Mouse (Mus musculus): ENCODE measurements around the gene Slc30a5. TPM values are rescaled to one million over a fixed set of nuclear protein-coding genes. Genes with fewer than 3 reads are reported as not detected.
"Not testable (repeated sequence)": the region's sequence is repeated elsewhere in the genome, so short reads cannot be mapped to it uniquely, and the experiment has no call there.

The Slc30a5 gene
- polyA plus RNA-seq, 1 experiment from 2014 or later: 37.0 TPM

- H3K36me3 ChIP-seq (replicated peaks); H3K27me3 ChIP-seq (ENCODE audit: poor library complexity, severe bottlenecking); H3K27ac ChIP-seq; H3K4me1 ChIP-seq; H3K9me3 ChIP-seq; DNase-seq (ENCODE audit: extremely low spot score, low spot score); H3K4me3 ChIP-seq: not testable (repeated sequence)
- WGBS: 83% methylated on average over 1 of the region's 1 CpGs
Measured at GRCm38 (mm10) chr13:100863914-100864313, 30.7 kb upstream of the Slc30a5 start.

GRCm38 (mm10) chr13:100859117-100859516 lies 25.9 kb upstream of the Slc30a5 start:
- 92% methylated on average over 7 of the region's 7 CpGs for WGBS
- H3K9me3 ChIP-seq: no peaks in the 10 kb centered on the region
- H3K4me3 ChIP-seq: no peak overlapping the region
- H3K27ac ChIP-seq: no peak overlapping the region
- H3K4me1 ChIP-seq: no peaks in the 10 kb centered on the region
- no peaks in the 10 kb centered on the region for H3K27me3 ChIP-seq (ENCODE audit: poor library complexity, severe bottlenecking)
- H3K36me3 ChIP-seq (replicated peaks): no peaks in the 10 kb centered on the region
- DNase-seq (ENCODE audit: extremely low spot score, low spot score): no peak

GRCm38 (mm10) chr13:100854174-100854573 lies 20.9 kb upstream of the Slc30a5 start:
- no peak overlapping the region for H3K4me3 ChIP-seq
- no peak for DNase-seq (ENCODE audit: extremely low spot score, low spot score)
- H3K9me3 ChIP-seq: no peaks in the 10 kb centered on the region
- no peaks in the 10 kb centered on the region for H3K27me3 ChIP-seq (ENCODE audit: poor library complexity, severe bottlenecking)
- H3K27ac ChIP-seq: no peak overlapping the region
- H3K36me3 ChIP-seq (replicated peaks): no peaks in the 10 kb centered on the region
- H3K4me1 ChIP-seq: no peaks in the 10 kb centered on the region
- 61% methylated on average over 4 of the region's 4 CpGs for WGBS

- no peaks in the 10 kb centered on the region for H3K9me3 ChIP-seq
- H3K4me1 ChIP-seq: no peaks in the 10 kb centered on the region
- H3K27ac ChIP-seq: no peak overlapping the region
- H3K4me3 ChIP-seq: no peak overlapping the region
- no peaks in the 10 kb centered on the region for H3K36me3 ChIP-seq (replicated peaks)
- 74% methylated on average over 3 of the region's 3 CpGs for WGBS
- DNase-seq (ENCODE audit: extremely low spot score, low spot score): no peak
- H3K27me3 ChIP-seq (ENCODE audit: poor library complexity, severe bottlenecking): no peaks in the 10 kb centered on the region
Measured at GRCm38 (mm10) chr13:100853120-100853519, 19.9 kb upstream of the Slc30a5 start.

GRCm38 (mm10) chr13:100849137-100849536 lies 15.9 kb upstream of the Slc30a5 start:
- Histone ChIP-seq H3K4me1 (no peaks in the 10 kb centered on the region), H3K36me3 (replicated peaks) (no peaks in the 10 kb centered on the region), H3K9me3 (no peaks in the 10 kb centered on the region), H3K4me3 (no peak overlapping the region), H3K27ac (no peak overlapping the region), H3K27me3 (ENCODE audit: poor library complexity, severe bottlenecking) (no peaks in the 10 kb centered on the region)
- 92% methylated on average over 3 of the region's 3 CpGs for WGBS
- DNase-seq (ENCODE audit: extremely low spot score, low spot score): no peak

- H3K27me3 ChIP-seq (ENCODE audit: poor library complexity, severe bottlenecking): no peaks in the 10 kb centered on the region
- H3K4me3 ChIP-seq: no peak overlapping the region
- H3K4me1 ChIP-seq: no peaks in the 10 kb centered on the region
- DNase-seq (ENCODE audit: extremely low spot score, low spot score): no peak
- H3K27ac ChIP-seq: no peak overlapping the region
- H3K36me3 ChIP-seq (replicated peaks): no peaks in the 10 kb centered on the region
- no peaks in the 10 kb centered on the region for H3K9me3 ChIP-seq
- 61% methylated on average over 21 of the region's 21 CpGs for WGBS
Measured at GRCm38 (mm10) chr13:100846891-100847579, 13.8 kb upstream of the Slc30a5 start.

- H3K9me3 ChIP-seq: no peaks in the 10 kb centered on the region; the same call in 1 of the 2 replicates
- 92% methylated on average over 8 of the region's 8 CpGs for WGBS
- H3K27me3 ChIP-seq (ENCODE audit: poor library complexity, severe bottlenecking): no peaks in the 10 kb centered on the region
Measured at GRCm38 (mm10) chr13:100846254-100846653, 13.0 kb upstream of the Slc30a5 start.

GRCm38 (mm10) chr13:100843944-100844343 lies 10.7 kb upstream of the Slc30a5 start:
- WGBS: 80% methylated on average over 2 of the region's 2 CpGs
- Histone ChIP-seq H3K36me3 (replicated peaks) (no peaks in the 10 kb centered on the region), H3K4me1 (no peaks in the 10 kb centered on the region), H3K4me3 (no peak overlapping the region), H3K27ac (no peak overlapping the region), H3K27me3 (ENCODE audit: poor library complexity, severe bottlenecking) (no peaks in the 10 kb centered on the region), H3K9me3 (no peaks in the 10 kb centered on the region; the same call in 1 of the 2 replicates)
- no peak for DNase-seq (ENCODE audit: extremely low spot score, low spot score)

More at GRCm38 (mm10) chr13:100846254-100846653, 13.0 kb upstream of the Slc30a5 start:
- Histone ChIP-seq H3K36me3 (replicated peaks) (no peaks in the 10 kb centered on the region), H3K4me1 (no peaks in the 10 kb centered on the region), H3K4me3 (no peak overlapping the region), H3K27ac (no peak overlapping the region)
- DNase-seq (ENCODE audit: extremely low spot score, low spot score): no peak

GRCm38 (mm10) chr13:100843016-100843725 lies 9.9 kb upstream of the Slc30a5 start:
- no peak for DNase-seq (ENCODE audit: extremely low spot score, low spot score)
- Histone ChIP-seq H3K27ac (no peak overlapping the region), H3K9me3 (no peaks in the 10 kb centered on the region; the same call in 1 of the 2 replicates), H3K4me1 (no peaks in the 10 kb centered on the region), H3K36me3 (replicated peaks) (no peaks in the 10 kb centered on the region), H3K27me3 (ENCODE audit: poor library complexity, severe bottlenecking) (no peaks in the 10 kb centered on the region), H3K4me3 (no peak overlapping the region)
- WGBS: 87% methylated on average over 7 of the region's 7 CpGs

- H3K4me1 ChIP-seq: no peaks in the 10 kb centered on the region
- H3K9me3 ChIP-seq: no peaks in the 10 kb centered on the region; the same call in 1 of the 2 replicates
- no peak for DNase-seq (ENCODE audit: extremely low spot score, low spot score)
- H3K27ac ChIP-seq: no peak overlapping the region
- no peaks in the 10 kb centered on the region for H3K36me3 ChIP-seq (replicated peaks)
- H3K27me3 ChIP-seq (ENCODE audit: poor library complexity, severe bottlenecking): no peaks in the 10 kb centered on the region
- WGBS: 83% methylated on average over 6 of the region's 6 CpGs
- no peak overlapping the region for H3K4me3 ChIP-seq
Measured at GRCm38 (mm10) chr13:100841741-100842140, 8.5 kb upstream of the Slc30a5 start.

GRCm38 (mm10) chr13:100834777-100835176 lies 1.6 kb upstream of the Slc30a5 start:
- no peaks in the 10 kb centered on the region for H3K36me3 ChIP-seq (replicated peaks)

GRCm38 (mm10) chr13:100833640-100834002 lies 394 bp upstream of the Slc30a5 start:
- Histone ChIP-seq H3K4me3 (peak overlapping the region; percentile 98), H3K9me3 (no peaks in the 10 kb centered on the region), H3K4me1 (peaks cover 19% of the 10 kb centered on the region), H3K27ac (peak overlapping the region; percentile 95; the same call in 1 of the 2 replicates), H3K27me3 (ENCODE audit: poor library complexity, severe bottlenecking) (no peaks in the 10 kb centered on the region), H3K36me3 (replicated peaks) (no peaks in the 10 kb centered on the region)
- WGBS: 62% methylated on average over 6 of the region's 6 CpGs
- no peak for DNase-seq (ENCODE audit: extremely low spot score, low spot score)

More at GRCm38 (mm10) chr13:100834777-100835176, 1.6 kb upstream of the Slc30a5 start:
- no peak overlapping the region for H3K27ac ChIP-seq
- no peaks in the 10 kb centered on the region for H3K9me3 ChIP-seq
- no peaks in the 10 kb centered on the region for H3K27me3 ChIP-seq (ENCODE audit: poor library complexity, severe bottlenecking)
- no peak overlapping the region for H3K4me3 ChIP-seq
- peaks cover 19% of the 10 kb centered on the region for H3K4me1 ChIP-seq
- DNase-seq (ENCODE audit: extremely low spot score, low spot score): no peak

GRCm38 (mm10) chr13:100832188-100832587 lies 1.0 kb downstream of the Slc30a5 start:
- WGBS: 21% methylated on average over 8 of the region's 8 CpGs
- no peaks in the 10 kb centered on the region for H3K27me3 ChIP-seq (ENCODE audit: poor library complexity, severe bottlenecking)
- H3K4me3 ChIP-seq: peak overlapping the region; percentile 98
- H3K4me1 ChIP-seq: peaks cover 19% of the 10 kb centered on the region
- peaks cover 14% of the 10 kb centered on the region for H3K36me3 ChIP-seq (replicated peaks)
- H3K9me3 ChIP-seq: no peaks in the 10 kb centered on the region
- DNase-seq (ENCODE audit: extremely low spot score, low spot score): no peak
- peak overlapping the region; percentile 95 for H3K27ac ChIP-seq
